Mouse (Mus musculus): ENCODE results near the gene Accsl.
A peak's percentile ranks its signal among the peaks of the same experiment; 100 is the strongest.

The Accsl gene

DNA sequence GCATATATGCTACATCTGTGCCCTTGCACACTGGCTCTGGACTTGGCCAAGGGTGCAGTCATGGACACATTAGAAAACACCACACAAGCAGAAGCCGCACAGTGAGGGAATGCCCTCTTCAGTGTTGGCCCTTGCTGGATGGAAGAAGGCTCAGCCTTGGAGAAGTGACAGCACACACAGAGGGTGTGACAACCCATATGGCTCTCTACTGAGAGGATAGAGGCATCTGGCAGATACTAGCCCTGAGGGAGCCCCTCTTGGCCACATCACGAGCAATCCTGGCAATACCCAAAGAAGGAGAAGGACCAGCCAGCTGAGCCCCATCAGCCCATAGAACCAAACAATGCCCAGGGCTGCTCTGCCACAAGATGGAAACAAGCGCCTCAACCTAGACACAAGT lies 5.6 kb upstream of the Accsl start:
- DNase-seq (ENCODE audit: low read depth, low spot score), result no peak

DNA sequence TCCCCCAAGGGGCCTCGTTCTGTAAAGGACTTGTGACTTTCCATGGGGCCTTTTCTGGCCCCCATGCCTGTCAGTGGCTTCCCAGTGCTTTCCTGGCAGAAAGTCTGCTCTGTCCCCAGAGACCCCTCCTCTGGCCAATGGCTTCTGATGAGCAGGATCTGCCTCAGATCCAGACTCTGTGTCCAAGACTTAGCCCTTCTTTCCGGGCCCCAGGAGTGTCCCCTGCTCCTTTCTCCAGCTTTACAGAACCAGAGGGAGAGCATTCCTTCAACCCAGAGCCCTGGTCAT lies 5.2 kb upstream of the Accsl start:
- no peak for DNase-seq (ENCODE audit: low read depth, low spot score)

DNA sequence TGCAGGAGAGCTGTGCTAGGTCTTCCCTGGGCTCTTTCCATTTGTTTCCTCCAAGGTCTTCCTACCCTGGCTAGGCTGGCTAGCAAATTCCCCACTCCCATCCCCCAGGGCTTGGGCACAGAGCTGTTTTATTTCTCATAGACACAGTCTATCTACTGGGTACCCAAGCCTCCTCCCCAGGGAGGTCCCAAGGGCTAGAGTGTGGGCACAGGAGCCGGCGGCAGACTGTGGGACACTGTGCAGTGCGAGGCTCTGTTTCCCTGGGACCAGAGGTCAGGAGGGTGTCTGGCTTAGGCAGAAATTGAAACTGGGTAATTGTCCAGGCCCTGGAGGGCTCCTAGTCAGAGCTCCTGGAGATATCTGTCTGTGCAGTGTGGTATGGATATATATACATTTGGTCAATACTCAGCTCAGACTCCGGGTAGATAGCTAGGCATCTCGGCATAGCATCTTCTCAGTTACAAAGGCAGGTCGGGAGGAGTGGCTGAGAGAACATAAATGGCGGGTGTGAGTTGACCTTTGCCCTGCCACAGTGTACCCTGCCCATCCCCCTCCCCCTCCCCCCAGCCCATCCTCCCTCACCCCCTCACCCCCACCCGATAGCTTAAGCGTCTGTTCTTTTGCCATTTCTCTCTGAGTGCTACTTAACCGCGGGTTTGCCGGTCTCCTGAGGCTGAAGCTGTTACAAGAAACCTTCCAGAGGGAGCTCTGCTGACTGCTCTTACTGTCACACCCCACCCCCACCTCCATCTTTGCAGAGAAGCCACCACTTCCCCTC lies 4.7 kb upstream of the Accsl start:
- no peak for DNase-seq (ENCODE audit: low read depth, low spot score)

DNA sequence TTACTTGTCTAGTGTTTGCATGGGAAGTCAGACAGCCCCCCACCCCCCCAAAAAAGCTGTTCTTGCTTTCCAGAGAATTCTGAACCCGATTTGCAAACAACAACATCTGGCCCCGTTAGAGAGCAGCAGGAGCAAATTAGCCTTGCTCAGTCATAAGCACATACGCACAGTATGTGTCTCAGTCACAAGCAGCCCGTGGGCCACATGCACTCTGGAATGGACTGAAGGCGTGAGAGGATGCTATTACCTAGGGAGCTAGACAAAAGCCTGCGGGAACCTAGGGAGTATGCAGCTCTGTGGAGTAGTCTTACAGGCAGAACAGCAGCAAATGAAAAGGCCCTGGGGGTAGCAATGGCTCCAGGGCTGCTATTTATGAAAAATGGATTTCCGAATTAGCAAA lies 3.3 kb upstream of the Accsl start:
- no peak for DNase-seq (ENCODE audit: low read depth, low spot score)

DNA sequence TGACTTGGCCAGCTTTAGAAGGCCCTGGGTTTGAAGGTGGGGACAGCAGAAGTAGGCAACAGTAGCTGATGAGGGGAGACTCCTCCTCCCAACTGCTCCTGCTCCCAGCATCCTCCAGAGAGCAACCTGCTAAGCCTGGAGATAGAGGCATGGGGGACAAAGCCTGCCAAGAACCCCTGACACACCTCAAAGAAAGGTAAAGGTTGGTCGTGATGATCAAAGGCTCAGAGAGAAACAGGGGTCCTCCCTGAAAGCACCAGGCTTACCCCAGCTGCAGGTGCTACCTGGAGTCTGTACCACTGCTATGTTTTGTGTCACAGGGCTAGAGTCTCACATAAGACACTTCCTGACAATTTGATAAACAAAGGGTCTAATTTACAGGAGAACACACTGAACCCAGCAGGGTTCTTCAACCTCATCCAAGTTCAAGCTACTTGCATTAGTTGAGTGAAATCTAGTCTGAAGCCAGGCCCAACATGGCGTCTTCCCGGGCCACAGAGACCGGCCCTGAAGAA lies 2.5 kb upstream of the Accsl start:
- DNase-seq (ENCODE audit: low read depth, low spot score), result no peak

DNA sequence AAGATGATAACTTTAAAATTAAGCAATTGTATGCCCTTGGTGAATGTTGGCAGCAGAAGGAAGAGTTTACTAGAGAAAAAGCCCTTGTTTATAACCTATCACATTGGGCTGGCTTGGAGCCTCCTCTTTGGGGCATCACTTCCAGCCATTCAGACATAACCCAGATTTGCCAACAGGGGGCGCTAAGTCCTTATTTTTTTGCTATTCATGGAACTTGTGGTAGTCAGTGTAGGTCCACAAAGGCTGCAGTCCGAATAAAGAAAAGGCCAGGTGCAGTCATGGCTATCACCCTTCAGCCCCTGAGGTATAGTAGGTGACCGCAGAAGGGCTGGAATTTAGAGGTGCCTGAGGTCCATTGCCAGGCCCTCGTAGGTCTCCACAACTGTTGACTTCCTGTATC lies 1.9 kb upstream of the Accsl start:
- peak; percentile 59 for DNase-seq (ENCODE audit: low read depth, low spot score)

DNA sequence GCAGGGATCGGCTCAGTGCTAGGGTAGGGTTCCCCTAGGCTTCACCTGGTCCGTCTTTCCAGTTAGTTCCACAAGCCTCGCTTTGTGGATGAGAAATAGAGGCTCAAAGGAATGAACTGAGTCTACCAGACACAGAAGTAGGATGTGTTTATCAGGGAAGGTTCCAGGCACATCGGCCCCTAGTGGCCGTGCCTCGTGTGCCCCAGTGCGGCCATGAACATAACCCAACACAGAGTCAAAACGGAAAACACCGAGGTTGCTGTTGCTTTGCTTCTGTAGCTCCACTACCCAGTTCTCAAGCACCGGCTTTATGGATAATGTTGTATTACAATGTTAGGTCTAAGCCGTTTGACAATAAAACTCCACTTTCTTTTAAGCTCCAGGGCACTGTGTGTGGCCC lies 391 bp downstream of the Accsl start:
- no peak for DNase-seq (ENCODE audit: low read depth, low spot score)

DNA sequence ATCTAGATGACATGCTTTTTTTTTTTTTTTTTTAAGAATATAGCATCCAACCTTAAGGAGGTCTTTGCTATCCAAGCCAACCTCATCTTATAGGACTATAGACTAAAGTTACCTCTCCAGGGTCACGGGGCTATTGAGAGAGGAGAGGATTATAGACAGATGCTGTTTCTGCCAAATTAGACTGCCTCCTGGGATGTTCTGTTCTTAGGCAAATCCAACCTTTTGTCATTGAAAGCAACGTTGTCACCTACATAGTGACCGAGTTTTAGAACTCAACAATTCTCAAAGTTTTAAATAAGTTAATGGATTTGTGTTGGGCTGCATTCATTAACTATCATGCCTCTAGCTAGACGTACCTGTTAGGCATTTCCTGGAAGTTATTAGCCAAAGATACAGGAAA lies 5.7 kb downstream of the Accsl start:
- DNase-seq (ENCODE audit: low read depth, low spot score), result no peak

DNA sequence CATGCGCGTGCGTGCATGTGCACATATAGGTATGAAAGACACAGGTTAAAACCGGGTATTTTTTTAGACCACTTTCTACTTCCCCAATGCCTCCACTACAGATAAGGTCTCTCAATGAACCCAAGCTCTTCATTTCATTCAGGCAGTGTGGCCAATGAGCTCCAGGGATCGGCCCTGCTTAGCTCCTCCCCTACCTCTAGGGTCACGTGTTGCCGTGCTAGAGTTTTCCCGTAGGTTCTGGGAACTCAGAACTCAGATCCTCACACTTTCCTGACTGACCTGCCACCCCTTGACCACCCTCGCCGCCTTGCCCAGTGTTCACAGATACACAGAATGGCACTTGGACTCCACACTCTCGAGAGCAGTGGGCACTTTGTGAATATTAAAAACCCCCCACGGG lies 10.1 kb downstream of the Accsl start:
- DNase-seq (ENCODE audit: low read depth, low spot score), result no peak

DNA sequence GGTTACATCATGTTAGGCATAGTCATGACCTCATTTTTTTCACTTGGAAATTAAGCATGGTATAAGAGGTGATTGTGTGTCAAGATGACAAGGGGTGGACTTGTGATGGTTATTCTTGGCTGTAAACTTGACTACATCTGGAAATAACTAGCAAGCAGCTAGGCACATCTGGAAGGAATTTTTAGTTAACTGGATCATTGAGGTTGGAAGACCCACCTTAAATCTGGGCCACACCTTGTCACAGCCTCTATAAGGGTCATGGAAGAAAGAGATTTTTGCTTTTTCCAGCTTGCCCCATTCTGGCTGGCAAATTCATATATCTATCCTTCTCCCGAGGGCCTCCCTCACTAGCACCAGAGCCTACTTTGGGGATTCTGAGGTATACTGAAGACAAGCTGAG lies 17.7 kb downstream of the Accsl start:
- DNase-seq (ENCODE audit: low read depth, low spot score), result no peak

DNA sequence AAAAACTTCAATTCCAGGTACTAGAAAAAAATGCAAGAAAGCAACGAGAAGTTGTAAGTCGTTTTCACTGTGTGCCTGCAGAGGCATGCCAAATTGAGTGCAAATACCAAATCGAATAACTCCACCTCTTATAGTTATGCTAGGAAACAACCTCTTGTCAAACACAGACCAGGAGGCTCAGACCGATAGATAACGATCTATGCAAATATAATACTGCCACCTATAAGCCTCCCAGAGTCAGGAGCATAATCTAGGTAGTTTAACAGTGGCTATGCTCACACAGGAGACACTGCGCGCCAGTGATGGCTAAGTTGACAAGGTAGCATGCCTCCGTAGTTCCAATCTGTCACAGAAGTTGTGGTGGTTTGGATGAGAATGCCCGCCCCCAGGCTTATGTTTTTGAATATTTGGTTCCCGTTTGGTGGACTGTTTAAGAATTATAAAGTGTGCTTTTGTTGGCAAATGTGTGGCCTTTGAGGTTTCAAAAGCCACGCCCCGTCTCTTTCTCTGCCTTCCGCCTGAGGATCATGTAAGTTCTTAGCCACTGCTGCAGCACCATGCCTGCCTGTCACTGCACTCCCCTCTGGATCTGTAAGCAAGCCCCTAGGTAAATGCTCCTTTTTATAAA lies 18.5 kb downstream of the Accsl start:
- peak; percentile 60 for DNase-seq (ENCODE audit: low read depth, low spot score)

DNA sequence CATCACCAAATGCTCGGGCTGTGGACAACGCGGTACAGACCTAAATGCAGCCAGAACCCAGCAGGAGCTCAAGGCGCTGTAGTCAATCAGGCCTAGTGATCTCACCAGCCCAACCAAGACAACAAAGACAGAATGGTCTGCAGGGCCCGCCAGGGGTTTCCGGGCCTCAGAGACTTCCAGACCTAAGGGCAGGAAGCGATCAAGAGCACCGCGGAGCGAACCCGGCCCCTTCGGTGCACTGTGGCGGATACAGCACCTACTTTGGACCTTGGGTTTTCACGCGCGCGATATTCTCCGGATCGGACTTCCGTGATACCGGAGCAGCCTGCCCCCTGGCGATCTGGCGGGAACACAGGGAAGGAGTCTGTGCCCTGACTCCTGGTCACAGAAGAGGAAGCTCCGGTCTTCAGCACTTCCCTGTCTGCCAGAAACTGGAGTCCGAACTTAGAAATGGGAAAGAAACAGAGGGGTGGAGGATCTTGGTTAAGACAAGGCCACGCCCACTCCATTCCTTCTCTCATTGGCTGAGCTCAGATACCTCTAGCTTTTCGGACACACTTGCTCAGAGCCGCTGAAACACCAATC lies 19.4 kb downstream of the Accsl start, which contains the start of gene Accs:
Gene Accs (minus strand): TSS at position 439 of the 585 bp plus-strand sequence.
- DNase-seq (ENCODE audit: low read depth, low spot score), result peak; percentile 78

DNA sequence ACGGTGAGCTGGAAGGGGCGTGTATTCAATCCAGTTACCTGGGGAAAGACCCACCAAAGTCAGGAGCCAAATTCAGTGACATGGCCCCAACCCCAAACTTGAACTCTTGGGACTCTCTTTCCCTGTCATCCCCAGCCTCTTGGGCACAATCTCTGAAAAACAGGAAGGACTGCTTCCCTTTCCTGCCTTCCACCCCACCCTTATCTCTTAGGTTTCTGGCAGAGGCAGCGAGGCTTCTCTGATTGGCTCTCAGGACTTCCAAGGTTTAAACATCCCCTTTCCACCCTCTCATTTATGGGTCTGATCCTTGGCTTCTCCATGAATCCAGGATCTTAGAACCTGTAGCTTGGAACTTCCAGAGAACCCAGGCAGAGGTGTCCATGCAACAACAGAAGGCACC lies 27.6 kb downstream of the Accsl start:
- DNase-seq (ENCODE audit: low read depth, low spot score), result no peak

DNA sequence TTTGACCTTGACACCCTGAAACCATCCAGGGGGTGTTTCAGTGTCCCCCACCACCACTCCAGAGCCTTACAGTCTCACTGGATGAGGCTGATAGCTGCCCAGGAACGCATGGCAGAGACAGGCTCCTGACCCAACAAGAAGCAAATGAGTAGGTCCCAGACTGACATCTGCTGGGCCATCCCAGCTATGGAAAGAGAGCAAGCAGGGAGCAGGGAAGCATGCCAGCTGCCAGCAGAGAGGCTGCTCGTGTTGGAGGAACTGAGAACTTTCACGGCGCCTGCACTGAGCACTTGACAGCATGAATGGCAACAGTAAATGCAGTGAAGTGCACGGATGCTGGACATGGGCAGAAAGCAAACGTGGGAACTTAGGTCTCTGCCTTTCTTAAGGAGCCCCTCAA lies 28.8 kb downstream of the Accsl start:
- DNase-seq (ENCODE audit: low read depth, low spot score), result no peak

DNA sequence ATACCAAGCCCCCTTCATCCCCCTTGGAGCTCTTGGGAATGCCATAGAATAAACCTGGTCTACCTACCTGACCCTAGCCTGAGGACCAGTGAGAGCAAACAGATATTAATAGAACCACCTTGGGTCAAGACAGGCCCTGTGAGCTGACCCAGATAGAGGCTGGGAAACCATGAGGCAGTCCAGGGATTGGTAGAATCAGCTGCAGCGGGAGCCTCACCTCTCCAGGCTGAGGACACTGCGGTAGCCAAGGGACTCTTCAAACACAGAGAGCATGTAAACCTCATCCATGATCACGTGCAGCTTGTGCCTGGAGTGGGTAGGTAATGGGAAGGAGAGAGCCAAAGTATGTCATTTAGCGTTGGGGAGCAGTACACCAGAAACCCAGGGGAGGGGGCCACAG lies 30.0 kb downstream of the Accsl start:
- no peak for DNase-seq (ENCODE audit: low read depth, low spot score)

DNA sequence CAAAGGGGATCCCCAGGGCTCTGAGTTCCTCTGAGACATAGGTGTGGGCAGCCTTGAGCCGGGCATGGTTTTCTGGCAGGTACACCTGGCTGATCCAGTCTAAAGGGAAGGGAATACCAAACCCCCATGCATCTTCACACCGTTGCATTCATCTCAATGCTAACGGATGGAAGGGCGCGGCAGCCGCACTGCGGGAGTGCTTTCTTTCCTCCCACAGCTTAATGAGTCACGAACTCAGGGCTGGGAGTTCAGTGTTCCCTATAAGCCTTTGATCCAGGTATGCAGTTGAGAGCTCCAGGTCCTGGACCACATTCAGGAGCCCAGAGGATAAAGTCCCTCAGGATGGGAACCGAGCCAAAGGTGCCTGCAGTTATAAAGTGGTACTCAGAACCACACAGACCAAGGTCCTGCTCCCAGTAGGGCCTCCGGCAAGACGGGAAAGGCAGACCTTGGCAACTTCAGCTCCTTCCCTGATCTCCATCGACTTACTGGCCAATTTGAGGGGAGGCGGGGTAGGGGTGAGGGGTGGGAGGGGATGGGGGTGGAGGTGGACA lies 32.6 kb downstream of the Accsl start:
- no peak for DNase-seq (ENCODE audit: low read depth, low spot score)

DNA sequence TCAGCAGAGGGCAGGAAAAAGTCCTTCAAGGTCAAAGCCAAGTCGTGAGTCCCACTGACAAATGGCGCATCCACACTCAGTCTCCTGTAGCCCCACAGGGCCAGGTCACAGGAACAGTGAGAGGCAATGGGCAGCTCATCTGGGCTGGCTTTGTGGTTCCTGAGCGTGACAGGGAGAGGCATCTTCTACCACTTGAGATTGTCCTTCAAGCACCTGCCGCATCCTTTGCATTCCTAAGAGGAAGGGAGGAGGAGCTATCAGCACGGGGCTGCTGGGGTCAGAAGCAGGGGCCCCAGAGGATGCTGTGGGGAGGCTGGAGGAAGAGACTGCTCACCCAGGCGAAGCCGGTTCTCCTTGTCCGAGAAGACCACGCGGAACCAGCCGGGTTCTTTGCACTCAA lies 33.4 kb downstream of the Accsl start:
- no peak for DNase-seq (ENCODE audit: low read depth, low spot score)

DNA sequence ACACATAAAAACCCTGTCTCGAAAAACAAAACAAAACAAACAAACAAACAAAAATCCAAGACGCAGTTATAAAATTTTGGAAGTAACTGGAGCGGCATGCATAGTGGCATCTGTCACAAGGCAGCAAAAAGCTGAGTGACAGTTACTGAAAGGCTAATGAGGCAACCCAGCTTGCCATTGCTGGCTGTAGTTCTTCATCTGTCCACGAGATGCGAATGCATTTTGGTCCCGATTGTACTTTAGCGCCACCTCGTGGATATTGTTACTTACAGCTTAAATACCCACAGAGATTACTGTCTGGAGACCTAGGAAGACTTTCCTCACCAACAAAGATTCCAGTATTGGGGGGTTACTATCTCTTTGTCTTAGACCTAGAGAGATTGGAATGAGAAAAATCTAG lies 45.4 kb downstream of the Accsl start:
- peak; percentile 96 for DNase-seq (ENCODE audit: low read depth, low spot score)

DNA sequence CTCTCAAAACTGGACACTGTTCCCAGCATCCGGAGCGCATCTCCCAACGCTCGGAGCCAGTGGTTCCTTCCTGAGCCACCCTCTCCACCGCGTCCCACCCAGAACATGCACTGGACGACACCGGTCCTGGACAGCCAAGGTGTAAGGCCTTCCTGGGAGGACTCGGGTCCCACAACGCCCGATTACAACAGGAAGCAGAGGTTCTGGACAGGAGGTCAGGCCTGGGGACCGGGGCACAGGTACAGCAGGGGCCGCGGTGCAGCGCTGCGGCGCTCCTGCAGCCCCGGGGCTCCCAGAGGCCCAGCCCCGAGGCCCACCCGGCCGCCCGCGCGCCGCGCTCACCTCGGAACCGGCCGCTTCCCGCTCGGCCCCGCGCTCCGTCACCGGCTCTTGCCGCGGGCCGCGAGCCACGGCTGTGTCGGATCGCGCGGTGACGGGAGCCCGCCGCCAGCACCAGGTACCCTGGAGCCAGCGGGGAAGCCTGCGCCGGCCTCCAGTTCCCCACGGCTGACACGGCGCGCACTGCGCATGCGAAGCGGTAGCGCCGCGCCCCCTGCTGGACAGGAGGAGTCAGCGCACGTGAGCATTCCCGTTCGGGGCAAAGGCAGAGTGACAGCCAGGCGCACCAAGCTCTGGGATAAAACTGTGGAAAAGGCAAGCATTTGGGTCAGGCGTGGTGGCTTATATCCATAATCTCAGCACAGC lies 46.8 kb downstream of the Accsl start, which contains the start of gene Ext2:
Gene Ext2 (minus strand): TSS at position 524 of the 705 bp plus-strand sequence.
- DNase-seq (ENCODE audit: low read depth, low spot score), result peak; percentile 93

DNA sequence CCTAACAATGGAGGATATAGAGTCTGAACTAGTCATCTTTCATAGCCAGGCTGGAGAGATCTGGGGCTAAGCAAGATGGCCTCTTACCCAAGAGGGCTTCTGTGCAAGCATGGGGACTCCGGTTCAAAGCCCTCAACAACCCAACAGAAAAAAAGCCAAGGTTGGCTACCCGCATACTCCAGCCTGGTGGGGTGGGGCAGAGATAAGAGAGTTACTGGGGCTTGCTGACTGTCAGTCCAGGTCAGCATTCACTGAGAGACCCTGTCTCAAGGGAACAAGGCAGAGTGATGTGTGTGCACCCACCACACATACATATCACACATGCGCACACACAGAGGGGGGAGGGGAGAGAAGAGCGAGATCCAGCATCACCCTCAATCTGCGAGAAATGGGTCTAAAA lies 51.2 kb downstream of the Accsl start:
- no peak for DNase-seq (ENCODE audit: low read depth, low spot score)

DNA sequence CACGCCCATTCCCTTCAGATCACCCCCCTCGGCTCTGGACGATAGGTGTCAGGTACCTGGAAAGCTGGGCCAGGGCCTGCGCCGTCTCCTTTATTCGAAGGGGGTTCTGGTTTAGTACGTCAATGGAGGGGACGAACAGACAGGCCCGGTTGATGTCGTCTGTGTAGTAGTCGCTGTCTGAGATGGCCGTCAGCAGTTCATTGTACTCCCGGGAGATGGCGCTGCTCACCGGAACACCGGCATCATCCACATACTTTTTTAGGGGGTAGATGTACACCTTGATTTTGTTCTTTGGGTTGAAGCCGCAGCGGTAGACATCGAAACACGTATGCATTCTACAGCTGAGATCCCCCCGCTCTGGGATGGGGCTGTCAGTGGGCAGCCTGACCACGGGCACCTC lies 55.6 kb downstream of the Accsl start:
- no peak for DNase-seq (ENCODE audit: low read depth, low spot score)

DNA sequence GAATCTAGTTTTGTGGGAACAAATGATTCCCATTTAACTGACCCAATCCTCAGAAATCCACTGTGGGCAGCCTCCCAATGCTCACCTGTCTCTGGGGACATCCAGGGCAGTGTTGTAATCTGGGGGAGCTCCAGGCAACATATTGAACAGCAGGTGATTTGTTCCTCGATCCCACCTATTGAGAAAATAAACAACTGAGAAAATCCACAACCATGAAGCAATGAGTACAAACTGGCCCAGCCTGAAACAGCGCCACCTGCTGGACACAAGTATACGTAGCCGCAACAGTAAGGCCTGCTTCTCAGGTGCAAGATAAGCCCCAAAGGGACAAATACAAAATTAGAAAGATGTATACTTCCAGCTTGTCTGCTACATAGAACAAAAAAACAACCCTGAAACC lies 57.1 kb downstream of the Accsl start:
- peak; percentile 86 for DNase-seq (ENCODE audit: low read depth, low spot score)

All from CD4-positive, CD25-positive, alpha-beta regulatory T cell, adult 2 months (primary cell).